Mouse (Mus musculus): Measurements from ENCODE around the gene Gsn.

The Gsn gene

DNA sequence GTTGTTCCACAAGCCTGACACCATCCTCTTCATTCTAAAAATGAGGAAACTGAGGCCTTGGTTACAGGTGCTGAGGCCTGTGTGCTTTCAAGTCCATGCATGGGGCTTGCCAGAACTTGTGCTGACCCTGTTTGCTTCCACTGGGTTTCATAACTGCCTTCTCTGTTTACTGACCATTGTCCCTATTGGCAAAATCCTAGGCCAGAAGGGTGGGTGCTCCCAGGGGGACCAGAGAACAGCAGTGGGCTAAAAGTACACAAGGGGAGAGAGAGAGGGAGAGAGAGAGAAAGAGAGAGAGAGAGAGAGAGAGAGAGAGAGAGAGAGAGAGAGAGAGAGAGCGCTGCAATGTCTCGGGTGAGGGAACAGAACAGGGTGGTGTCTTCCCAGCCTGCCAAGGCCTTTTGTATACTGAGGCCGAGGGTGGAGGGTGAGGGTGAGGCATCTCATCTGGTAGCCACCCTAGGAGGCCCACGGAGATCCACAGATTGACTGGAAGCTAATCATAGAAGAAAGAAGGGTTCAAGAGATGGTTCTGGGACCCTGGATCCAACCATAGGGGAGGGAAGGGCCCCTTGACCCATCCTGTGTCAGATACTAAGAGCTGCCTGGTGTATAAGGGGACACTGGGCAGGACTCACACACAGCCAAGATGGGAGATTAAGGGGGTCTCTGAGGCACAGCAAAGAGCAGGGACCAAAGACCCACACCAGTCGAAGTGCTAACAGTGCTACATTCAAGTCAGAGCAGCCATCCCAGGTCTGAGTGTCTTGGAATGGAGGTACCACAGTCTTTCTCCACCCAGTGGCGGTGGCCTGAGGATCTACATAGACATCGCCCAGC lies 22.4 kb downstream of the Gsn start:
- DNase-seq (ENCODE audit: low spot score in 2 of 2): no peak

- no peak for DNase-seq (ENCODE audit: low spot score in 2 of 2)
Observed at GRCm38 (mm10) chr2:35280001-35280400, 23.8 kb downstream of the Gsn start.

GRCm38 (mm10) chr2:35282214-35282613 lies 26.0 kb downstream of the Gsn start:
- DNase-seq (ENCODE audit: low spot score in 2 of 2): peak in 1 of 2 experiments; percentile 70

- DNase-seq (ENCODE audit: low spot score in 2 of 2): no peak
Observed at GRCm38 (mm10) chr2:35283997-35284396, 27.8 kb downstream of the Gsn start.

DNA sequence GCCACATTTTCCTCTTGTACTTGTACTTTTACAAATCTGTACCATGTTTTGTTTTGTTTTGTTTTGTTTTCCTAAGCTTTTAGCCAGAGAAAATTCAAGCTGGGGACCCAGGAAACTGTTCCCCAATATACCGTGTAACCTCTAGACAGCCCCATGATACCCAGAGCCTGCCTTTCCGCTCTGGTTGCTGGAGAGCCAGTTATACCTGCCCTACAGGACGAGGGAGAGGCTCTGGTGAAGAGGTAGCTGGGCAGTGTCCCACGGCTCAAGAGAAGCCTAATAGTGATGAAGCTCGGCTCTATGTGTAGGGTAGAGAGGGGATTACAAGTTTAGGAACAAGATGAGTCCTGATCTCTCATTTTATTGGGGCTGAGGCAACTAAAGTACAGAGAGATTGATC lies 29.0 kb downstream of the Gsn start:
- no peak for DNase-seq (ENCODE audit: low spot score in 2 of 2)

- no peak for DNase-seq (ENCODE audit: low spot score in 2 of 2)
Observed at GRCm38 (mm10) chr2:35287017-35287620, 30.9 kb downstream of the Gsn start.

DNA sequence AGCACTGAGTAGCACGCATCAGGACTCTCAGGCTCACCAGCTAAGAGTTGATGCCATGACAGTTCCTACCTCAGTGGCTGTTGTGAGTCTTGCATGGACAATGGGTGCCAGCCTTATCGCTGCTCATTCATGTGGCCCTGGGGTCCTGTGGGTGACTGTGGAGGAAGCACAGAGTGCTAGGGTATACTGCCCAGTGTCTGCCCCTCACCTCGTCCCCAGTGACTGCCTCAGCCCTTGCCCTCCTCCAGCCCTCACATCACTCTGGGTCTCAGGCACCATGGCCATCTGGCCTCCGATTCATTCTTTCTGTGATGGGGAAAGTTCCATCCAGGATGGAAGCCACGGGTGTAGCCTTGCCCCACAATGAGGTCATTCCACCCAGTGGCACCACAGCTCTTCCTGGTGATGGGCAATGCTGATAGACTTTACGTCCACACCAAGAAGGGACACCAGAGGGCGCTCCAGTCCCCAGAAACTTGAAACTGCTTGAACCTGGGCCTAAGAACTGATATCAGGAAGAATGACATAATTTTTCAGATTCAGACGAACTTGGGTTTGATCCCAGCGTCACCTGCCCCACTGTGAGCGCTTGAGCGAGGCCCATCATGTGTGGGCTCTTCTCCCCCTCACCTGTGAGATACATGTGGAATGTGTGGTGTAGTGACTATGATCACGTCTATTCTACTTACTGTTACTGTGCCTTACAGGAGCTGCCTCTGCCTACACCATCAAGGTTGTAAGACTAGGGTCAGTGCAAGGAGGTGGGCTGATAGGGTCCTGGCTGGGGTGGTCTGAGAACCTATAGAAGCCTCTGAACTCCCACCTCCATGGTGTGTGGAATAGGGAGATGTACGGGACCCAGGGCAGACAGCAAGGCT lies 32.8 kb downstream of the Gsn start:
- peak; percentile 80 to 94 for DNase-seq (ENCODE audit: low spot score in 2 of 2)

GRCm38 (mm10) chr2:35291856-35292255 lies 35.7 kb downstream of the Gsn start:
- DNase-seq (ENCODE audit: low spot score in 2 of 2): peak; percentile 68 to 88

DNA sequence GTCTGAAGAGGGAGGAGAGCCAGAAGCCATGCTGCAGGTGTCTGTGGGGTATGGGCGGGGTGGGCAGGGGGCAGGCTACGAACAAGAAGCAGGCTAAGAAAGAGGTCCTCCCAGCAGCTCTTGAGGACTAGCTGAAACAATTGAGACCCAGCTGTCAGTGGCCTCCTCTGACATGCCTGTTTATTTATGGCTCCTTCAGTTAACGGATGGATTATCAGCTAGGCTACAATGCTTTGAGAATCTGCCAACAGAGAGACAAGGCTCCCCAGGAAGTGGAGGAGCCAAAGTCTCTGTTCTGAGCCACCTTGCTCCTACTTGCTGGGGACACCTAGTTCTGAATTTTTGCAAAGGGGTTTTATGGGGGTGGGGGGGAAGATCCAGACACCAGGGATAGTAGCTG lies 36.5 kb downstream of the Gsn start:
- no peak for DNase-seq (ENCODE audit: low spot score in 2 of 2)

DNA sequence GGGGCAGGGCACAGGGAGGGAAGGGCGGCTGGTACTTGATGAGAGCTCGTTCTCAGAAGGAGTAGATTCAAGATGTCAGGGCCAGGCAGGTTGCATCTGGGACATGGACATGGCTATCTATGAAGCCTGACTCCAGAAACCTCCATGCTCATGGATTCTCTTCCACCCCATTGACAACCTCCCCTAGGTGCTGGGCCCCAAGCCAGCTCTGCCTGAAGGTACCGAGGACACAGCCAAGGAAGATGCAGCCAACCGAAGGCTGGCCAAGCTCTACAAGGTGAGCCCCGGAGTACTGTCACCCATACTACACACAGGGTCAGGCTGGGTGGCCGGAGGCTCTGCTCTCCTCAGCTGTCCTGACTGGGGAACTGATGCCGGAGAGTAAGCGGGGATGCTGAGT lies 37.1 kb downstream of the Gsn start:
- no peak for DNase-seq (ENCODE audit: low spot score in 2 of 2)

DNA sequence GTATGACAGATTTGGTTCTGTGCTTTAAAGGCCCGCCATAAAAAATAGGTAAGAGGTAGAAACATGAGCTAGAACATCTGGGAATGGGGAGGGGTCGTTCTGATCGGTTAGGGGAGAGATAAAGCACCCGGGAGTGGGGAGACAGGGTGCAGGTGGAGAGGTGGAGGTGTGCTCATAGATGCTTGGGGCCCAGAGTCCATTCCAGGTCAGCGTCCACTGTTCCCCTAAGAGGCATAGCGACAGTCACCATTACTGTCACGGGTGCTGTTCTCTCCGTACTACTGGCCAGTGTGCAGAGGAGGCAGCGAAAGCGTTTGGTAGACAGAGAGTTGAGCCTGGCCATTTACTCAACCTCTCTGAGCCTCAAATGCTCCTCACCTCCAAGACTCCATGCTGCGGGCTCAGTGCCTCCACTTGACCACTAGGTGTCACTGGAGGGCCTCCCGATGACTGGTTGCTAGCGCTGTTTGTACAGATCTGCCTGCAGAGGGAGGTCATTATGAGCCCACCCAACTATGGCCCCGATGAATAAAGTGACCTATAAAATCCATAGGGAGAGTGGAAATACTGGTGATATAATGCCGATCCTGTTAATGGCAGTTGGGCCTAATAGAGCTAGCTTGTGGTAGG lies 41.6 kb downstream of the Gsn start:
- peak; percentile 84 to 91 for DNase-seq (ENCODE audit: low spot score in 2 of 2)

- no peak for DNase-seq (ENCODE audit: low spot score in 2 of 2)
Observed at GRCm38 (mm10) chr2:35299437-35299836, 43.3 kb downstream of the Gsn start.

GRCm38 (mm10) chr2:35302049-35302885 lies 46.1 kb downstream of the Gsn start:
- no peak for DNase-seq (ENCODE audit: low spot score in 2 of 2)

DNA sequence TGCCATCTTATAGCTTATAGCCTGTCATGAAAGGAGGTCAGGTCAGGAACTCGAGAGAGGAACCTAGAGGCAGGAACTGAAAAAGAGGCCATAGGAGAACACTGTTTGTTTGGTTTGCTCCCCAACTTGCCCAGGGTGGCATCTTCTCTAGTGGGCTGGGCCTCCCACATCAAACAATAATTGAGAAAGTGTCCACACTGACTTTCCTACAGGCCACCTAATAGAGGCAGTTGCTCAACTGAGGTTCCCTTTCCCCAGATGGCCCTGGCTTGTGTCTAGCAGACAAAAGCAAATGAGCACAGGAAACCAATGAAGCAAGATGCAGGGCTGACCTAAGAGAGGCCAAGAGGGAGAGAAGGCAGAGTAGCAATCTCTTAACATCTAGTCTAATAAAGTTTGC lies 52.0 kb downstream of the Gsn start:
- DNase-seq (ENCODE audit: low spot score in 2 of 2): no peak

DNA sequence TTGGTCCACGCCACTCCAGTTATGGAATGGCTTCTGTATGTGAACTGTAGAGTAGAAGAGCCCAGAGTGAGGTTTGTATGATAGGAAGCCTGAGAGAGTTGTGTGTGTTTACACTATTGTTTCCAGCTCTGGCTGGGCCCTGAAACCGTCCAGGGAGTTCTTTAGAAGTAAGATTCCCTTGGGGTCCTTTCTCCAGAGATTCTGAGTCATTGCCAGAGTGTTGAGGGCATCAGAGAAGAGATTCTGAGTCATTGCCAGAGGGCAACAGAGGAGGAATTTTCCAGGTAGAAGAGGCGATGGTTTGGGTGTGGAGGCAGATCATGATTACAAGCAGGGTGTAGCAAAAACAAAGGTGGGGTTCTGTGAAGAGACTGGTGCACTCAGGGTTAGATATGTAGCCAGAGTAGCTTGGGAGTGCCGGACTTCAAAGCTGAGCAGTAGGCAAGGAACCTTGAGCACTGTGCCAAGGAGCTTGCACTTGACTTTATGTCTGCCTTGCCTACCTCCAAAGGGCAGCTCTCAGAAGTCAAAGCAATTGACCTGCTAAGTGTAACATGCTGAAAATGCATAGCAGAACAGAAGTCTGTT lies 53.8 kb downstream of the Gsn start:
- DNase-seq (ENCODE audit: low spot score in 2 of 2): no peak

DNA sequence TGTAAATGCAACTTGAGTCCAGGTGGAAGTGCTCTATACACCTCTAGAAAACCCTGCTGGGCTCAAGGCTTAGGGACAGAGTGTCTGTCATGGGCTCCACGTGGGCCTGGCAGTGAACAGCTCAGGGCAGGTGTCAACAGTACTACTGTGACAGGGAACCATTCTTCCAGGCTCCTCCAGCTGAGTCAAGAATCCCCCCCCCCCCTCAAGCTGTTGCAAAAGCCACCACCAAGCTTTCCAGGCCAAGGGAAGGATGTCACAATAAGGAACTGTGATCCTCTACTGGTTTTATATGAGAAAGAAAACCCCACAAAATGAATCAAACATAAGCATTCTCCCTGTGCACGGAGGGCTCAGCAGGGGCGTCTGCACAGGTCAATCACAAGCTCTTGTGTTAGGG lies 58.1 kb downstream of the Gsn start:
- no peak for DNase-seq (ENCODE audit: low spot score in 2 of 2)

- DNase-seq (ENCODE audit: low spot score in 2 of 2): peak in 1 of 2 experiments; percentile 70
Observed at GRCm38 (mm10) chr2:35317604-35318003, 61.4 kb downstream of the Gsn start.

- DNase-seq (ENCODE audit: low spot score in 2 of 2): no peak
Observed at GRCm38 (mm10) chr2:35318405-35318804, 62.2 kb downstream of the Gsn start.

- no peak for DNase-seq (ENCODE audit: low spot score in 2 of 2)
Observed at GRCm38 (mm10) chr2:35320399-35320798, 64.2 kb downstream of the Gsn start.

GRCm38 (mm10) chr2:35322404-35323164 lies 66.4 kb downstream of the Gsn start:
- DNase-seq (ENCODE audit: low spot score in 2 of 2): peak; percentile 83 to 86
